Mouse (Mus musculus): ENCODE measurements around the gene Prdm16.

Gene Prdm16

DNA sequence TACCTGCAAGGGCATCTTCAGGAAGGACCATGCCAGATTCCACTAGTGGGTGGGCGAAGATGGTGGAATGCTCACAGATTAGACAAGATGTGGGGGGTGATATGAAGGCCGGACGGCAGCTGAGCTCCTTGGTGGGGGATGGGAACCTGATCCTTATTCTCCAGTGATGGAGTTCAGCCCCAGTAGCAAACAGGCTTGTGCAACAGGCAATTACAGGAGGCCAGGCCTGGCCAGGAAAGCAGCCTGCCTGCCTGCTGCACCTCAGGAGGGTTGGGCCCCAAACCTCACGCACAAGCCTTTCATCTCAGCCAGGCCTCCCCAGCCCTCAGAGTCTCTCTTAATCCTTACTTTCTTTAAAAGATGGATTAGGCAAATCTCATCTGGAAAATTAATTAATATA lies 124.9 kb downstream of the Prdm16 start:
- no peak for DNase-seq (ENCODE audit: low spot score)

DNA sequence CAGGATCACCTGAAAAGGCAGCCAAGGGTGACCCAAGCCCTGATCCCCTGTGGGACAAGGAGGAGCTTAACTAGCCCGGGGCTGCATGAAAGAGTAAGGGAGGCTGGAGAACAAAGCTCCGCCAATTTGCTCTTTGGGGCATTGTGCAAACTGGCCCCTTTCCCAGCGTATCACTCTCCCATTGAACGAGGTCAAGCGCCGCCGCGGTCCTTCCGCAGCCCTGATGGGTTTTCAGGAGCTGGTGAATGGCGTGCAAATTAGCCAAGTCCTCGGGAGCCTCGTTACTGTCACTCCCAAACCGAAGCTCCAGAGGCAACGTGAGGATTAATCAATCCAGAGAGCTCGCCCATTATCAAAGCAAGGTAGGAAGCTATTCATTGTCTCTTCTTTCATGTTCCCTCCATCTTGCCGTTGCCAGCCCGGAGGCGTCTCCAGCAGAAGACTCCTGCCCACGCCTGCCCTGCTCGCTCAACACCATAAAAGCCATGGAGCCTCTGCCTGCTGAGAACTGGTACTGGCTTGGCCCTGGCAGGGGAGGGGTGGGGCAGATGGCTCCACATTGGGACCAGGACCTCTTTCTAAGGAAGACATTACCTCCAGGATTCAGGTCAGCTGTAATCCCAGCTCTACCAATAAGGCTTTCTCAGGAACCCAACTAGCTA lies 129.8 kb downstream of the Prdm16 start:
- DNase-seq (ENCODE audit: low spot score), result no peak

DNA sequence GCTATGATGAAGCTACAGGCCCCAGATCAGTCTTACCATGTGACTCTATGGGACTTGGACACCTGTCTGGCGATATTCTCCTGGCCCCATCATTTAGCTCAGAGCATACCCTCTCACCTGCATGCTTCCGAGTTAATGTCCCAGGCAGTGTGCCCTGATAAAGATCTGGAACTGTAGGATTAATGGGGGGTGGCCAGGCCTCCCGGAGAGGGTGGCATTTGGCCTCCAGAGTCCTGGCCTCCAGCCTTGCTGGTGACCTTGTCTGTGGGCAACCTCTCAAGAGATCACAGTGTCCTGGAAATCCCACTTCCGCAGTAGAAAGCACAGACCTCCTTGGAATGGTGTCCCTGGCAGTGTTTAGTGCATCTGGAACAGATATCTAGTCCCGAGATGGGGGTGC lies 131.4 kb downstream of the Prdm16 start:
- no peak for DNase-seq (ENCODE audit: low spot score)

DNA sequence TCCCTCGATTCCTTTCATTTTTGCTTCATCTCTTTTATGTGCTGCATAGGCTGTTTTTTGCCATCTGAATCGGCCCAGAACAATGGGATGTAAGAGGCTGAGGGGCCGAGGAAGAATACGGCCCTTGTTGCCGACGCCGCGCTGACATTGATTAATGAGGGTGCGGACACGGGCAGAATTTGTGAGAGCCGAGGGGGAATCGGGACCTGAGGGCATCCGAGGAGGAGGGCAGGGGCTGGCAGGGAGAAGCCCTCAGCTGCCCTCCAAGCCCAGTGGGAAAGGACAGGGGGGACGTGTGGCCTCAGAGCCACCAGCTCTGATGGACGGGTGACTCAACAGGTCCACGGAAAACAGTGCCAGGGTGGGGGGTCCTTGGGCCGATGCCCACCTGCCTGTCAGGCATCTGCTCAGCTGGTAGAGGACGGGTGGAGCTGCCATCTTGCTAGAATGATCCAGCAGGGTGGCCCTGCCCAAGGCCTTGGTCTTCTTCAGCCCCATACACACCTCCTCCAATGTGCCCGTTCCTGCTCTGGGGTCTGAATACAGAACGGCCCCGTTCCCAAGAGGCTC lies 133.3 kb downstream of the Prdm16 start:
- no peak for DNase-seq (ENCODE audit: low spot score)

DNA sequence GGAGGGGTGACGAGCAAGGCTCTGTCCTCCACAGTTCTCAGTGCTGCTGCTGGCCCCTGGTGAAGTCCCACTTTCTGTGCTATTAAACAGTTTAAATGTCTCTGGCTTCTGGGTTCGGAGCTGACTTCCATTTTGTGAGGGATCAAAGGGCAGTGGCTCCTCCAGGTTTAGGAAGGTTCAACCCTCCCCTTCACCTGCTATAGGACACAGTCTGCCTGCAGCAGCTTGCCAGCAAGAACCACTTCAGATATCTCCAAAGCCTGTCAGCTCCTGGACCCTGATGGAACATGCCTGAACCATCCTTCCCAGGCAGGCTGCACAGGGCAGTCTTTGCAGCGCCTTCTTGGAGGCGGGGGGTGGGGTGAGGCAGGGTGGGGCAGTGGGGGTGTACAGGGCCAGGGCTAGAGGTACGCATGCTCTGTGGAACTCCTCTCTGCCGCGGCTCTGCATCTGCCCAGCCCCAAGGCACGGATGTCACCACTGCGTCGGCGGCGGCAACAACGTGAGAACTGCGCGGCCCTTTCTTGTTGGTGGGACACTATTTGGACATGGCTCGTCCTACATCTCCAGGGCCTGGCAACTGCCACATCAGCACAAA lies 134.2 kb downstream of the Prdm16 start:
- no peak for DNase-seq (ENCODE audit: low spot score)

DNA sequence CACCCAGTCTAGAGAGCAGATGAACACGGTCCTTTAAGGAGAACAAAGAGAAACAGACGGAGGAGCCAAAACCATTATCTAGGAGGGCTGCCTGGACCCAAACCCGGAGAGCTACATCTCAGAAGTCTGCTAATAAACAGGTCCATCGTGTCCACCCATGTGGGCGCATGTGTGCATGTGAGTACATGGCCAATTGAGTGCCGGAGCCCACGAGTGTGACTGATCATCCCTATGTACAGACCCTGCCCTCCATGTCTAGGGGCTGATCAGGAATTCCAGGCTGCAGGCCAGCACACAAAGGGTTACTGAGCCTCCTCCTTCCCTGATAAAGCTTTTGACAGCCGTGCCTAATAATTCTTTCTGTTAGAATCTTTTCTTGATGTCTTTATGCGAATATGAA lies 136.0 kb downstream of the Prdm16 start:
- DNase-seq (ENCODE audit: low spot score), result no peak

DNA sequence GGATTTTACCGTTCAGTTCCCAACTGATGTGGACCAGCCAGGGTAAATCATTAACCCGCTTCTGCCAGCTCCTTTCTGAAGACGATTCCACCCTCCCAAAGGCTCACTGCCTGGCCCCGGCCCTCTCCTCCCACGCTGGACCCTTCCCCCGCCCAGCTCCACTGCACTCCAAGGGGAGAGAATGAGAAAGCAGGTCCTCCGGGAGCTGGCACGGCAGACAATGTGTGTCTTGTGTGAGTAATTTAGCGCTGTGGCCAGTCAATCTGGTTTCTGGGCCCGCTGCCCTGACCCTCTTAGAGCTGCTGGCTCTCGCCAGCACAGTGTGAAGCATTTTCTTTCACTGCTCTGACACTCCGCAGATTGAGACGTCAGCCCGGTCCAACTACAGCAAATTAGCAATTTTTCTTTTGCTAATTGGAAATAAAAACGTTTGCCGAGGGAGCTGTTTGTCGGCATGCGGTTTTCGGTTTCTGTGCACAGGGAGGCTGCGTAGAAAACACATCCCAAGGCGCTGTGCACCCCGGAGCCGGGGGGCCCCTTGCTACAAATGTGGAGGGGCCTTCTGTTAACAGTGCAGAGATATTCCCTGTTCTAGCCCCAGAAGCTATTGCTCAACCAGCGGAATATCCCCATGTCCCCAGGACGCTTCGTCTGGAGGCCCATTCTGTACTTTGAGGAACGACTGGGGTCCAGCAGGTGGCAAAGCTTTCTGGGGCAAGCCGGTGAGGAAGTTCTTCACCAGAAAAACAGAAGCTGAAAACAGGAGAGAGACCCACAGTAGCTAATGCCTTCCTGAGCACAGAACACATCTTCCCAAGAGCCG lies 136.8 kb downstream of the Prdm16 start:
- DNase-seq (ENCODE audit: low spot score), result no peak

DNA sequence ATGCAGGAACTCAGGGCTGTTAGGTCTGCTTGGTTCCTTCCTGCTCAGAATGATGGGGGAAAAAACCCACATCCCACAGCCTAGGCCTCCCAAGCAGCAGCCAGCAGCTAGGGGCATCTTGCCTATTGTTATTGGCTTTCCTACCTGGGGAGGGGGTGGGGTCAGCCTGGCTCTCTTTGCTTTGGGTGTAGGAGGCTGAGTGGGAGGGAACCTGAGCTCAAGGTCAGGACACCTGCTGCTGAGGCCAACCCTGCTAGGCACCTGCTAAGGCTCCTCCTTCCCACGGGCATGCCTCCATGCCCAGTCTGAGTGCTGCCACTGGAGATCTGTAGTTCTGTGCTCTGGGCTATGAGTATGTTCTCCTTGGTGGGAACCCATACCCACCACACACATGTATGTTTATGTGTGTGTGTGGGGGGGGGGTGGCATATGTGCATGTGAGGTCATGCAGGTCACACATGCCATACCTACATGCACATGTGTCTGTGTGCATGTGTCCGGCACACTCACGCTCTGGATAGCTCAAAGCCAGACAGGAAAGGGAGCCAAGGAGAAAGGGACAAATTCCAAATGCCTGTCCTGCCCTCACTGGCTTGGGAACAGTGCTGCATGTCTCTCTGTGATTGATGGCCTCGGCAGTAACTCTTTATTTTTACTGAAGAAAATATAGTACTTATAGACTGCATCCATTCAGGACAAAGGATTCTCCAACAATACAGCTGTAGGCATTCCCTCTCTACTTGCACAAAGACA lies 139.1 kb downstream of the Prdm16 start:
- DNase-seq (ENCODE audit: low spot score), result no peak

DNA sequence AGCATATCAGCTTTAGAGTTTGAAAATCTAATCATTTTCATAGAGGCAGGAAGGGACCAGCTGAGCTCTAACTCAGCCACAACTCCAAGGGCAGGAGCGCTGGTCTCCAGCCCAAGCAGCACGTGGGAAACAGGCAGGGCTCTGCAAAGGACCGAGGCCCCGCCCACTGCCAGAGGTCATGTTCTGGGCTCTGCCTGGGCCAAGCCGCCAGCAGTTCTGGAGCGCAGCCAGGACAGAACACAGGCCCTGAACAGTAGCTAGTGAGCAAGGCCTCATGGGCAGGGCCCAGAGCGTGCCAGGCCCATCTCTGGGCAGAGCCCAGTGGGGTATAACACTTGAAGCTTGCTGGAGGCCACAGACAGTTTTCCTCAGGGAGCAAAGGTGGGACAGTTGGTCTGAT lies 139.7 kb downstream of the Prdm16 start:
- DNase-seq (ENCODE audit: low spot score), result peak; percentile 46

DNA sequence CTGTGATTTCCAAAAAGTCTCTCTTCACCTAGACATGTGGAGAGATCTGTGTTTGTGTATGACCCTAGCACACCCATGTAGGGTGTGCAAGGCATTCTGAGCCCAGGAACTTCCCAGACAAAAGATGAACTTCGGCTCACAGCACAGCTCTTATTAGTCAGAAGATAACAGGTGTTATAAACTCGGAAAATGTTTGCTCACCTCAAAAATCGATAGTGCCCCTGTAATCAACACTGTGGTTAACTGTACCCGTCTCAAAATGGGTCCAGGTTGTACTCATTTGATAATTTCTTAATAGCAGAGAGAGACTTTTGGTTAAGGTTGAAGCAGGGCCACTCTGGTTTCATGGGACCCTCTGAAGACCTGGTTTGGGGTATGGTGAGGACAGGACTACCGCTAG lies 140.2 kb downstream of the Prdm16 start:
- no peak for DNase-seq (ENCODE audit: low spot score)

DNA sequence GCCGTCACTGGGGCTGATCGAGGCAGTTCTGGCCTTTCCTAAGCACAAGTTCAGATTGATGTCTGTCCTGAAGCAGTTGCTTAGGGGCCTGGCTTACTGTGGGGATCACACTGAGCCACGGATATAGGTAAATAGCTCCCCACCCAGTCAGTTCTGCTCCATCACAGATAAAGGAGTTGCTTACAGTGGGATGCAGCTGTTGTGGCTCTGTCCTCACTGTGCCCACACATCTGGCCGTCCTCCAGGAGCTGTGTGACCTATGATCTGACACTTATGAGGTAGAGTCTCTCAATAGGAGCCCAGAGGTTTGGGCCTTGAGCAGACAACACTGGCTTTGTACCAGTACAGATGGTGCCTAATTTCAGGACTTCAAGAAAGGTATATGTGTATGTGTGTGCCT lies 142.7 kb downstream of the Prdm16 start:
- no peak for DNase-seq (ENCODE audit: low spot score)

DNA sequence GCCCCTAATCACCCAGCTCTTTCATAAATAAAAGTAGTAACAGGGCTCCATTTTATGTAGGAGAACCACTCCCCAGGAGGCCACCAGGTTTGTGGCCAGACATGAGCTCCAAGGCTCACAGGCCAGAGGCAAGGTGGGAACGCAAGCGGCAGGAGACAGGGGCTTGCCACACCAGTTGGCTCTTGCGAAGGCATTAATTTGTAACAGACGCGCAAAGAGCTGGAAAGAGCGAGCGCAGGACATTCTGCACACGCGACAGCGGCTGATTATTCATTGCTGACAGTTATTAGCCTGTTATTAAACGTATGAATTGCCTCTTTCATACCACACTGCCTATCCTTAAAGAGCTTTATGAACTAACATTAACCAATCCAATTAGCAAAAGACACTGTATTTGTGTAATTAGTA lies 144.0 kb downstream of the Prdm16 start:
- no peak for DNase-seq (ENCODE audit: low spot score)

DNA sequence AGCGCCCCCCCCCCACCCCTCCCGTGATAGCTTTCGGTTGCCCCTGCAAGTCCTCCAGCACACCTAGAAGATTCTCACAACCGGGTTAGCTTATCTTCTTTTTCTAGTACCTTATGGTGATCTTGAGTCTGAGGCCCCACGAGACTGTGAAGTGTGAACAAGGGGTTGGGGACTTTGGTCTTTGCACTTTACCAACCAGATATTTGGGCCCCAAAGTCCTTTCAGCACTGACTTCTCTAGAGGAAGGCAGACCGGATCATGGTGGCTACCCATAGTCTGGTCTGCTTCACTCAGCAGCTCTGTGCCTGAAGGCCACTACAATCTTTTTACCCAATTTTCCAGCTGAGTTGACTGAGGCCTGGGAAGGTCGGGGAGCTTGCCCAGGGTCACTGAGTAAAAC lies 144.4 kb downstream of the Prdm16 start:
- DNase-seq (ENCODE audit: low spot score), result no peak

DNA sequence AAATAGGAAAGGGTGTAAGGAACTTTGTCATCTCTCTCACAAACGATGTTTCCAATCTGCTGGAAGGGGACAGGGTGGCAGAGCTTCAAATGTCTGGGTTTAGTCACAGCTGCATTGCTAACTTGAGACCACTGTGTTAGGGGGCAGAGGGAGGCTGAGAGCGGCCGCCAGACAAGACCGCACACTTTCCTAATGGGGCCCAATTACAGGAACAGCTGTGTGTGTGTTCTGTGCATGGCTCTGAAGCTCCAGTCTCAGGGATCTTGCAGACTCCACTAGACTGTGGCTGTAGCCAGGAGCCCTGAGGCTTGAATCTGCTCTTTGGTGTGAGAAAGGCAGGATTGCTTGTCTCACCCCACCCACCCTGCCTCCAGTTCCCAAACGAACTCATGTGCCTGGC lies 148.6 kb downstream of the Prdm16 start:
- no peak for DNase-seq (ENCODE audit: low spot score)

DNA sequence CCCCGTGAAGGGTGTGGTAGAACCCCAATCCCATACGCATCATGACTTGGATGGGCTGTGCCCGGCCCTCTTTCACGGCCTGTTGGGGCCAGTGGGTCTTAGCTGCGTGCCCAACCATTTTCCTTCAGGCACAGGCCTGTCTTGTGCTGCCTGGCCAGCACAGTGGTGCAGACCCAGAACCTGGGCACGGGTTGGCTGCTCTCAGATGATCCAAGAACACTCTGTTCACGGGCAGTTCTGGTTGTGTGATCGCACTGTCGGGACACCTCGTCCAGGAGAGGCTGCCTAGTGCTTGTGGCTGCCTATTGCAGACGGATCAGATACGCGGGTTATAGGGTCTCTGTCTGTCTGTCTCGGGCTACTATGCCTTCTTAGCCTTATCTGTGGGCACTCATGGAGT lies 154.0 kb downstream of the Prdm16 start:
- DNase-seq (ENCODE audit: low spot score), result no peak

DNA sequence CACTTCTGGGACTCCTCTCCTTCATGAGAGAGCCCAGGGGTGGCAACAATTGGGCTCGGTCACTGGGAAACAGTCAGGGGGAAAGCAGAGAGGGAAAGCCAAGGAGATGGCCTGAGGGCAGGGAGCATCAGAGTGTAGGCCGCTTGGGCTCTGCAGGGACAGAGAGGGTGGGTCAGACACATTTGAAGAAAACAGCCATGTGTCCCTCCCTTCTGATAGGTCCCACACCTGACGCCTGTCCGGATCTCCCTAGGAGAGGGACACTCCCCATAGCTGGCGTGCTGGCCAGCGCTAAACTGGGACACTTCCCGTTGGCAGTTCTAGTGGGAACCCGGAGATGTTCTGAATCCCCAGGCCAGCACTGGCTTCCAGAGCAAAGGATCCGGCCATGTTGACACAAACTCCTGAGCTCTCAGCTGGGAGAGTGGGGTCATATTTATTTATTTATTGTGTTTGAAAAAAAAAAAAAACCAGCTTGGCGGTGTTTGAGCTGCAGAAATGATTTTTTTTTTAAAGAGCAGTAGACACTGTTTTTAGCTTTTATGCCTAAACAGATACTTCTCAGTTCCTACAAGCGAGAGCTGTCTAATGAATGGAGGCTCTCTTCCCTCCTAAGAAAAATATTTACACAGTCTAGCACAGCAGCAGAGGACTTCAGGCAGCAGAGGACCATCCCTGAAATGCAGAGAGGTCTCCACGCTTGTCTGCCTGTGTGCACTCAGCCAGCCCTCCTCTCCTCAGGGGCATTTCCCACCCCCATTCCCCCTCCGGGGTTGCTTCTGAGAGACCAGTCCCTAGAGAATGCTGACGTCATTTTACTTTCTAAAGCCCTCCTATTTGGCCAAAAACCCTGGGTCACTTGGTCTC lies 154.7 kb downstream of the Prdm16 start:
- no peak for DNase-seq (ENCODE audit: low spot score)

DNA sequence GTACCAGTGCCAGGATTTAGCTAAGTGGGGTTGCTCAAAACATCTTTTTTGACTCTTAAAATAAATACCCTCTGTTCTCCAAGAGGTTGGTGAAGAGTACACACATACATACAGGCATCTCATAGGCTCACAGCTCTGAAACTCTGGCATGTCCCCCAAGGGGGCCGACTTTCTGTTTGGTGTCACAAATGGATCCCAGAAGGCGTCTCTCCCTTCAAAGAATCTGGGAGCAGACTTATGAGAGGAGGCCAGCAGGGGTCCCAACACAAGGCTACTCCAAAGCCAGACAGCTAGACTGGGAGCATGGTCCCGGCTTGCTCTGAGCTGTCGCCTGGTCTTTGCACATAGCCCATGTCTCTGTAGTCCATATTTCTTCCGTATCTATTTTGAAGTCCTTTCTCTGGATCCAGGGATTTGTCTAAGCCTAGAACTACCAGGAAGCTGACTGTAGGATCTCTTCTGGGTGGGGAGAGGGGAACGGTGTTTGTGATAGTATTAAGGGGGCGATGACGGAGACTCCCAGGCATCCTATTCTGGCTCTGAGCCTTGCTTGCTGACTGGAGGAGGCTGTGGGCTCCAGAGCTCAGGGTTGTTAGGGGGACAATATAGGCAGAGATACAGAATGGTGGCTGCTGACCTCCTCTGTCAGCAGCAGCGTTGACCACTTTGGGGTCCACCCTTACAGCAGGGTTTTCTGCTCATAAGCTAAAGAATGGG lies 156.0 kb downstream of the Prdm16 start:
- no peak for DNase-seq (ENCODE audit: low spot score)

DNA sequence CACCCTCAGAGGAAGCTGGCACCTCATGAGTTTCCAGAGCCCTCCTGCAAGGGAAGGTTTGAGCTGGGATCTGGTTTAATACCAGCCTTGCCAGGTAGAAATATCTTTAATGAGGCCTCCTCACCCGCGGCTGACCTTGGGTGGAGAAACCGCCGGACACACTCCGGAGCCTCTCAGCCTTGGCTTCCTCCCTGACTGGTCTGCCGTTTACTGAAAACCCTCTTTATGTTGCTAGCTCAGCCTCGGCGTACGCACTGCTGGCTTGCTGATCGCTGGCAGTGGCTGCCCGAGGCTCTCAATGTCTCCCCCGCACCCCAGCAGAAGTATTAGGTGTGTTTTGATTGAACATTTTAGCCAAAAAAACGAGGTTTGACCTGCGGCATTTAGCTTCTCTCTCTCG lies 156.5 kb downstream of the Prdm16 start:
- no peak for DNase-seq (ENCODE audit: low spot score)

DNA sequence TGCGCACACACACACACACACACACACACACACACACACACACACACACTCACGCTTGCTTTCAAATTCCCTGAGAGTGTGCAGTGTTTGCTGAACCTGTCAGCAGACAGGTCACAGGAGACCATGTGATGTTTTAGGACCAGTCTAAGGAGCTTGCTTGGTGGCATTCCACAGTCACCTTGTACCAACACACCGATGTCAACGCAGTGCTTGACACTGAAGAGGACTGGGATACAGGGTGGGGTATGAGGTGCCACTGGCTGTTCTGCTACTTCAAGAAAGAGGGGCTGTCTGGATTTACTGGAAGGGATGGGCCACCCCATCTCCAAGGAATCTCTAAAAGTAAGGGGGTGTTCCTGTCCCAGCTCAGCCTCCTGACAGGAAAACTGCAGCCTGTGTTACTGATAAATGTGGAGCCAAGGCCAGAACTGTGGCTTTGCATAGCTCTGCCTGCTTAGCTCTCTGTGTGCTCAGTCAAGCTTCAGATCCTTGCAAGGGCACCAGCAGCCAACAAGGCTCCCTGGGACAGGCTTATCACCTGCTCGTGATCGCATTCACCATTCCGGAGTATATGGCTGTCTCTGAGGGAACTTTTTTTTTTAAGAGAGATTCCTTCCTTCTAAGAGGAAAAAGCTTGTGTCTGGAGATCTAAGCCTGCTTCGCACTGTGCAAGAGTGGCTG lies 157.6 kb downstream of the Prdm16 start:
- DNase-seq (ENCODE audit: low spot score), result no peak
